Mouse (Mus musculus) heart, adult 2 months (tissue): ENCODE measurements around the gene Insl3.

Source experiments
- CTCF ChIP-seq: fragments of 200-600 bp; IDR thresholded peaks from 2 replicates; pipeline ENCODE4 v1.8.1; 2022; ENCODE audit warnings: antibody characterized with exemption, mild to moderate bottlenecking, moderate library complexity
- POLR2A ChIP-seq: fragments of 200-500 bp; IDR thresholded peaks from 2 replicates; pipeline ENCODE4 v1.6.1; 2011; ENCODE audit warnings: mild to moderate bottlenecking, low read depth, low read length, control low read depth; ENCODE audit not compliant: insufficient read depth

- TF ChIP-seq CTCF (no peak), POLR2A (peak; percentile 75)
Measured at GRCm38 (mm10) chr8:71671549-71671965, 17.5 kb upstream of the Insl3 start, which contains the start of gene Unc13a.
